In genomic region chr2:82054446-82054845, GRCm38 (mm10) we compare ENCODE assay signal across 9 mouse cellular contexts. TPM values are rescaled to one million over a fixed set of nuclear protein-coding genes. Genes with fewer than 3 reads are reported as not detected.
DNase-seq lines count a peak whose midpoint lies in the region; ATAC-seq lines count a peak whose summit lies in the region.
"Had no signal": no experiment of that assay in that cellular context is flagged by ENCODE, and none has a peak within 500 bp of the region (broad histone marks: within the 10 kb centered on the region; RNA-seq: fewer than 3 reads in every experiment).

No protein-coding gene starts in this region.

- intact Hi-C loops in gastrocnemius, postnatal 14 days (cut with DNase I; ENCODE audit: low total_unique reads) = no loop called here

- H3K4me3 ChIP-seq in heart, embryonic 11.5 days (ENCODE audit: low read depth, low read length) = peak overlapping the region; percentile 54
- peak overlapping the region; percentile 69; the same call in 1 of the 2 replicates for H3K4me3 ChIP-seq in limb, embryonic 13.5 days

- H3K27me3 ChIP-seq in heart, embryonic 11.5 days (ENCODE audit: control insufficient read depth, insufficient read depth, low read length) = peaks cover 19% of the 10 kb centered on the region
- peaks cover 48% of the 10 kb centered on the region for H3K27me3 ChIP-seq in limb, embryonic 13.5 days

- H3K9ac ChIP-seq in heart, embryonic 11.5 days (ENCODE audit: low read depth, low read length) = no peak overlapping the region
- no peak overlapping the region for H3K9ac ChIP-seq in limb, embryonic 13.5 days

- ATAC-seq in heart, embryonic 11.5 days (replicated peaks; ENCODE audit: insufficient number of reproducible peaks, low FRiP score, low TSS enrichment) = no peak
- no peak for ATAC-seq in limb, embryonic 13.5 days (ENCODE audit: low FRiP score, low read depth)

- H3K4me1 ChIP-seq in heart, embryonic 11.5 days (ENCODE audit: control insufficient read depth, insufficient read depth, low read length) = no peaks in the 10 kb centered on the region
- peaks cover 12% of the 10 kb centered on the region; the same call in 1 of the 2 replicates for H3K4me1 ChIP-seq in limb, embryonic 13.5 days

- H3K4me2 ChIP-seq in heart, embryonic 11.5 days = peak overlapping the region; percentile 97
- peak overlapping the region; percentile 99 for H3K4me2 ChIP-seq in limb, embryonic 13.5 days (replicated peaks)

- H3K36me3 ChIP-seq in heart, embryonic 11.5 days (ENCODE audit: control insufficient read depth, insufficient read depth, low read length) = no peaks in the 10 kb centered on the region
- no peaks in the 10 kb centered on the region for H3K36me3 ChIP-seq in limb, embryonic 13.5 days

- no peak overlapping the region for H3K27ac ChIP-seq in heart, embryonic 11.5 days (ENCODE audit: low read depth, low read length)
- H3K27ac ChIP-seq in limb, embryonic 13.5 days = no peak overlapping the region

- no peaks in the 10 kb centered on the region for H3K9me3 ChIP-seq in heart, embryonic 11.5 days (replicated peaks; ENCODE audit: control insufficient read depth, low read length)
- no peaks in the 10 kb centered on the region for H3K9me3 ChIP-seq in limb, embryonic 13.5 days

- no peak for DNase-seq in heart, adult 9 months (ENCODE audit: low spot score in 2 of 2)
- peak; percentile 25 to 43 for DNase-seq in right cerebral cortex, adult 2 months (ENCODE audit: low spot score in 2 of 2)
- DNase-seq in right cerebral cortex, postnatal 36 days (ENCODE audit: low spot score in 2 of 2) = no peak
- DNase-seq in telencephalon, adult 2 months (ENCODE audit: low read depth, low spot score) = peak; percentile 38
- no peak for DNase-seq in gastrocnemius, postnatal 4 days (ENCODE audit: low spot score in 2 of 2)
- DNase-seq in gastrocnemius, postnatal 14 days = no peak
- DNase-seq: adrenal gland, postnatal 14 days had no signal

- WGBS in heart, embryonic 11.5 days (ENCODE audit: insufficient replicate concordance) = 61% methylated on average over 4 of the region's 4 CpGs
- 62% methylated on average over 4 of the region's 4 CpGs for WGBS in limb, embryonic 13.5 days

RNA-seq across cellular contexts. Expression of gene Zfp804a, which starts 1.4 kb away (rescaled TPM):
- 0.57 and 0.70 TPM in 2 replicates for polyA plus RNA-seq in heart, embryonic 11.5 days (2014; fragmentation: Nextera tagmentation; extraction: Ambion mirVana)
- polyA plus RNA-seq in limb, embryonic 13.5 days (2015; fragmentation: Nextera tagmentation; extraction: Ambion mirVana) = 0.29 and 0.39 TPM in 2 replicates
- under 1 TPM; 0.05 TPM for total RNA-seq in gastrocnemius, postnatal 4 days (2021)
- not detected for total RNA-seq in gastrocnemius, postnatal 14 days (2021)

Comparison
In these comparisons a context has a peak if more than half of its experiments do, and no peak if none do; other contexts are left out.
1. DNase-seq: peak in right cerebral cortex, adult 2 months (2 of 2) and telencephalon, adult 2 months (single experiment); none in heart, adult 9 months (0 of 2), right cerebral cortex, postnatal 36 days (0 of 2), gastrocnemius, postnatal 4 days (0 of 2) and gastrocnemius, postnatal 14 days (single experiment).